Mouse (Mus musculus): ENCODE data around the gene Rspo1.
"Not testable (repeated sequence)": the region's sequence is repeated elsewhere in the genome, so short reads cannot be mapped to it uniquely, and the experiment has no call there.

Gene Rspo1

DNA sequence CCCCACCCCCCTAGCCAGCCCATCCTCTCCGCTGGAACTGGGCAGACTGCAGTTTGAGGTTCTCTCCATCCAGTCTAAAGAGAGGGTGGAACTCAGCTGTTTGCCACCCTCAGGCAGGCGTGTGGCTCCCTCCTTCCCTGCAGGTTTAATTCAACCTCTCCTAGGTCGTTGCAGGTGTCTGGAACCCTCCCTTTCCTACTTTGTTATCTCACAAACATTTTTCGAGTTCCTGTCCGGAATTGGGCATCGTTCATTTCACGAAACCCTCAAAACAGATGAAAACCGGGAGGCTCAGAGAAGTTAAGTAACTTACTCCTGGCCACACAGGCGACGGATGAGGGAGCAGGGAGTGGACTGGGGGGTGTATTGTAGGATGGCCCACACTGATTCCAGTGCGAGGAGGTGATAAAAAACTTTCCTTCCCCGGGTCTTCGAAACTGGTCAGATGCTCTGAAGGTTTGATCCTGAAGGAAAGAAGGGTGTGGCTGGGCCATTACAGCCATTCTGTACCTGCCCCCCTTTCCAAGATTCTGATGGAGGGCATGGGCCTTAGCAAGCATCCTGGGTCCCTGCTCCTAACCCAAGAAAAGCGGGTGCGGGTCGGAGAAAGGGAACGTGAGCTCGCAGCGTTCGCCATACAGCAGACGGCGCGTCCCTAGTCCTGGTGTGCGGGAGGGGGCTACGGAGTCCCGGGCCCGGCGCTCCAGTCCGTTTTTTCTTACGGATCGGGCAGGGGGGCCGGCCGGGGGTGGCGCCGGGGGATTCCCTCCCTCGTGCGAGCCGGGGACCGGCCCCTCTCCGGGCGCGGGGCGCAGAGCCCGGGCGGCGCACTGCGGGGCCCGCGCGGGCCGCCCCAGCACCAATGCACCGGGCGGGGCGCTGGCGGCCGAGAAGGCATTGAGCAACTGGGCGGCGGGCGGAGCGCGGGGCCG, at the start of gene Rspo1:
Rspo1 (plus strand) TSS at position 760 of the 932 bp plus-strand sequence.
- DNase-seq (ENCODE audit: low spot score), result no peak

DNA sequence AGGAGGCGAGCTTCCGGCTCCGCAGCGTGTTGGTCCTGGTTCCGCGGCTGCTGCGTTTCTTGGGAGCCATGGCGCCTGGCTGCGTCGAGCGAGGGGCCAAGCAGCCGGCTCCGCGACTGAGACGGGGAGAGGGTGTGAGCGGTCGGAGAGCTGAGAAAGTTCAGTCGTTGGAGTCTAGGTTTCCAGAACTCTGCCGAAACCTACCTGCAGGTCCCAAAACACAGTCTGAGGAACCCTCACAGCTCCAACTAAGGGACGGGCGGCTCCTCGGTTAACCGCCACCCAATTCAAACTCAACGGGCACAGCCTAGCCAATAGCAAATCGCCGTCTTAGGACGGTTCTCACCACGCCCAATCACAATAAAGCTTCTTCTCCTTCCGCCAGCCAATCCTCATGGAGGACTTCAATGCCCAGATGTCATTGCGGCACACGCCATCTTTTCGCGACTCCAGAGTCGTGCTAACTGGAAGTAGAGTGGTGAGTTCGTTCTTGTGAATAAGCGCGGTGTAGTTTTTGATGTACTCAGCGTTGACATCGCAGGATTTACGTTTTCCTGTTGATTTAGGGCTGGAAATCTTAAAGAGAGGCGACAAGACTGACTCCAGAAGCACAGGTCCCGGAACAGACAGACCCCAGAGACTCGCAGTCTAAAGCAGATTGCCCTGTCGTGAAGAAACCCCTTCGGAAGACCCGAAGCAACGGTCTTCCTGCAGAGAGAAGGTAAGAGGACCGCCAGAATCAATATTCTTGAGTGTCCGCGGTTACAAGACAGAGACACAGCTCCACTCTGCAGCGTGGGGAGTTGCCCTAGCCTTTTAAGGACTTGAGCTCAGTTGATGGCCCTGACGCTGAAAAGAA, 49.4 kb upstream of the Rspo1 start, which contains the start of gene 9930104L06Rik:
9930104L06Rik (plus strand) TSS at position 436 of the 859 bp plus-strand sequence.
- peak; percentile 94 for DNase-seq (ENCODE audit: low spot score)

DNA sequence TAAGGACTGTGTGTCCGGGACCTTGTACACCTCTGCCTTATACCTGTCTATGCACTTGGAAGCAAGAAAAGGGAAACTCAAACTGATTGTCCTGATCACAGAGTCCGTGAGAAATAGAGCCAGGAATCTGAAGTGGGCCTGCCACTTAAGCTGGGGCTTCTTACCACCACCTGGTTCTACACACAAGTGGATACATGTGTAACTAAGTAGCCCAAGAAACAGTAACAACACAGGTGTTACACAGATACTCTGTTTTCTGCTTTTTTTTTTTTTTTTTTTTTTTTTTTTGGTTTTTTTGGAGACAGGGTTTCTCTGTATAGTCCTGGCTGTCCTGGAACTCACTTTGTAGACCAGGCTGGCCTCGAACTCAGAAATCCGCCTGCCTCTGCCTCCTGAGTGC, 47.0 kb upstream of the Rspo1 start, which contains the start of gene Cdca8:
Cdca8 (minus strand) TSS at position 101 of the 400 bp plus-strand sequence.
- not testable (repeated sequence) for DNase-seq (ENCODE audit: low spot score)

DNA sequence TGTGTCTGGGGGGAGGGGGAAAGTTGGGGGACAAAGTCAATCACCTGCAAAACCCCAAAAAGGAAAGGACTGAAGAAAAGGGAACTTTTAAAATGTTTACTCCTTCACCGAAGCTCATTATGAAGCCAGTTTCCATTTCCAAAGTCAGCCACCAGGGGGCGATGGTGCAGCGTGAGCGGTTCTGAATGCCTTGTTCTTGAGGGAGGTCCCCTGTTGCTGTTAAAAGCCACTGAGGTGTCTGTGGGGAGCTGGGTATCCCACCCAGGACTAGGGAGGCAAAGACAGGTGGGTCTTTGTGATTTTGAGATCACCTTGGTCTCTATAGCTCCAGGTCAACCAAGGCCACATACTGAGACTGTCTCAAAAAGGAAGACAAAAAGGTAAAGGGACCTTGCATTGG, 43.2 kb upstream of the Rspo1 start:
- DNase-seq (ENCODE audit: low spot score), result peak; percentile 75

DNA sequence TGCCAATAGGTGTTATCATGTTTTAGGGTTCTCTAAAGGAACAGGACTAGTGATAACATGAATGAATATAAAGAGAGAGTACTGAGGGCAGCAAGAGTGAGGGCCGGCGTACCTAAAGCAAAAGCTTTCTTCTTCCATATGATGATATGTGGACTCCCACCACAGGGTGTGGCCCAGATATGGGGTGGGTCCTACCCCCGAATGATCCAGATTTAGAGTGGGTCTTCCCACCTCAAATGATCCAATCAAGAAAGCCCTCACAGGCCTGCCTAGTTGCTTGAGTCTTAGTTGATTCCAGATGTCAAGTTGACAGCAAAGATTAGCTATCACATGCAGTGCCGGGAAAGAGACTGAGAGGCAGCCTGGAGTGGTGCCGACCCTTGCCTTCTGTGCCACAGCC, 42.4 kb upstream of the Rspo1 start:
- no peak for DNase-seq (ENCODE audit: low spot score)

DNA sequence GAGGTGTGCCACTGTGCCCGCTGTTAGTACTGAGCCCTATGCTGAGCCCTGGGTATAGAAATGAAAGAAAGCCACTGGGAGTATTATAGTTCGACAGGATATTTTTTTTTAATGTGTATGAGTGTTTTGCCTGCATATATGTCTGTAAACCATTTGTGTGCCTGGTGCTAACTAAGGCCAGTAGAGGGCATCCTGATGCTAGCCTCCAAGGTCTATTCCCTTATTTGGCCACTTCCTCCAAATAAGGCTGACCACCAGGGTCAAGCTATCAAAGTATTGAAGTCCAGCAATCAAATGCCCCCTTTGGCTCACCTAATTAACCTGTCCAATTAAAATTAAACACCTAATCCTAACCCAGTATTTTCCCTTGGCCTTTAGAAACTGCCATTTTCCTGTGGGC, 41.3 kb upstream of the Rspo1 start:
- no peak for DNase-seq (ENCODE audit: low spot score)

DNA sequence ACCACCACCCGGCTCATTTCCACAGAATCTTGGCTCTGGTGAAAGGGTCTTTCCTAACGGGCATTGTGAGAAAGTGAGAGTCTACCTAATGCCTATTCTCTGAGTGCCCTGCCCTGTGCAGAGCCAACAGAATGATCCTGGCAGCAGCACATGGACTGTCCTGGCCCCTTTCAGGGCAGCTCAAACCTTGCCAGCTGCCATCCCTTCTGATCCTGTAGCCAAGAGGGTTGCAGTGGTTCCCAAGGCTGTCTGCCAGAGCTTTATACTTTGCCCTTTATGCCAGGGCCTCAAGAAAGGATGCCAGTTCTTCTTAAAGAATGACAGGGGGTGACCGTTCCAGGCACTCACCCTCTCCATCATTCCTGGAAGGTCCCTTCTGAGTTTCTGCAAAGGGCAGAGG, 36.7 kb upstream of the Rspo1 start:
- no peak for DNase-seq (ENCODE audit: low spot score)

DNA sequence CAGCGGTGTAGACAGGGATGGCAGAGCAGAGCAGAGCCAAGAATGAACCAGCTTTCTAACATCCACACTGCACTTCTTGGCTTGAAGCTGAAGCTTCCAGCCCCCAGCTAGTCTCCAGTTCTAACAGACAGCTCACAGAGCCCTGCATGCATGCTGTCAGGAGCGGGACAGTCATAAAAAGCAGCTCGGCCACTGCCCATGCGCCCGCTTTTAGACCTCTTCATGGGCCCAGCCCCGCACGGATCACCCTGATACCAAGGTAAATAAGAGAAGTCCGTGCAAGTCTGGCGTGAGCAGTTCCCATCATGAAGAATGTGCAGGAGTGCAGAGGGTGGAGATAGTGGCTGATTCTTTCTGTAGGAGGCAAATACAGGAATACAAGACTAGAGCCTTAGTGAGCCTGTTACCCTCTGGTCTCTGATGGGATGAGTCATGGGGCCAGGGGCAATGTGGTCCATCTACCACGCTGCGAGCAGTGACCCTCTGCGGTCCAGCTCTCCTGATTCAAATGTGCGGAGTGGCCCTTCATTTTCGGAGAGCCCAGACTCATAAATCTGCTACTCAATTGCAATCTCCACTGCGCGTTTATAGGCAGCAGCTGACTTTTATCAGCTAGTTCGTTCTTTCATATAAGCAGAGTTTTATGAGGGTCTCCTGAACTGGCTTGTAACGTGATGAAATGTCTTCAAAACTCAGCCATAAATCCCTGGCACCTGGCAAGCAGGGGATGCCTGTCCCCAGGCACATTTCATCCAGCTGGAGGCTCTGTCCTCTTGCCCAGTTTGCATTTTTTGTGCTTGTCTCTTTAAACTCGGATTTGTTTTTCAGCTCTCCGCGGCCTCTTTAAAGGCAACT, 35.8 kb upstream of the Rspo1 start:
- no peak for DNase-seq (ENCODE audit: low spot score)

DNA sequence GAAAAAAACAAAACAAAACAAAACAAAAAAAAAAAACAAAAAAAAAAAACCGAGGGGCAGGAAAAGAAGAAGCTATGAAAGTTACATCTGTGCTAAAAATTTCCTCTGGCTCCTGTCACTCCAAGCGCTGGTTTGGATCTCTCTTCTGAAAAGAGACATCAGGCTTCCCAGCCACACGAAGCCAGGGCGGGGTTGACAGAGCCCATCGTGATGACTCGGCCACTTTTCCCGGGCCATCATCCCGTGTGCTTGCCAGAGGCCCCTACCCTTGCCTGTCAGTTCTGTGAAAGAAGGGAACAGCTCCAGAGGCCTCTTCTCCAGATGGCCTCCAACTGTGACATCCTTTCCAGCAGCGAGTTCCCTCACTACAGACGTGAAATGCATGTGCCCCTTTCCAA, 35.2 kb upstream of the Rspo1 start:
- DNase-seq (ENCODE audit: low spot score), result no peak

DNA sequence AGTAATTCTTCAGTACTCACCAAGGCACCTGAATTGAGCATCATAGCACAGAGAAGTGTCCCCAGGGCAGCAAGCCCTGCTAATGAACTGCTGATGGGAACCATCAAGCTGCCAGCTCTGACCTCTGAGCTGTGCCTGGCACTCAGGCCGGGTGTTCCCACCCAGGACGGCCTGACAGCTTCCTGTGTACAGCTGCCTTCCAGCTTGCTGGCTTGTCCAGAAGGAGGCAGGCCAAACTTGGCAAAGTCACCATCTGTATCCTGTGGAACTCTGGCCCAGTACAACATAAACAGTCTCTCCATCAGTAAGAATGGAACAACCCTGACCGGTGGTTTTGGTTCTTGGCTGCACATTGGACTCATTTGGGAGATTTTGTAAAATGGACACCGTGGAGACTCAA, 32.7 kb upstream of the Rspo1 start:
- DNase-seq (ENCODE audit: low spot score), result no peak

DNA sequence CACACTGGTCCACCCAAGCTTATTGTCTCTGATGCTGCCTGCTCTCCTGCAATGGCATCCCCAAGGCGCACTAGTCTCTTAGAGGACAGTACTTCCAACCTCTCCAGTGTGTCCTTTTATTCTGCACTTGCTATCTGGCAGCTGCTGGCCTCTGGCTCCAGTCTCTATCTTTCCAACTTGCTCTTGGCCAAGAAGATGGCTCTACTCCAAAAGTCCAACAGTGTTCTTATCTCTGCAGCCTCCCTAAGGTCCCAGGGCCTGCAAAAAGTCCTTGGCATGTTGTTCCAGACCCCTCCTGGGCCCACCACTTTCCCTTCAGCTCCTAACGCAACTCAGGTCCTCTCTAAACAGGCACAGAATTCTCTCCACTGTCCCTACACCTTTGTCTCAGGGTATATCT, 28.9 kb upstream of the Rspo1 start:
- DNase-seq (ENCODE audit: low spot score), result no peak

DNA sequence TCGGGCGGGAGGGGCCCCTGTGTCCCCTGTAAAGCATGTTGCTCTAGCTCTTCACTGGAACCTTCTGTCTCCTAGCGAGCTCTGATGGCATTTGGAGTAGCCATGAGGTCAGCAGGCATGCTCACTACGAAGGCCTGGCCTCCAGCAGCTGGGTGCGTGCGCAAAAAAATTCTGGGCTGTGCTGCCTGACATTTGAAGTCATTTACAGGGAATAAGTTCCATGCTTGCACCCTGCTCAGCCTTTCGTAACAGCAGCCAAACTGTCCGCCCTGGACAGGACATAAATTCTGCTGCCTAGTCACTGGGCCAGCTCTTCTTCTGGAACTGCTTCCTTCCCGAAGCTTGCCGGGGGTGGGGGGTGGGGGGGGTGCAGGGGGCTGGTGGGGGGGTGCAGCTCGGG, 27.2 kb upstream of the Rspo1 start:
- no peak for DNase-seq (ENCODE audit: low spot score)

DNA sequence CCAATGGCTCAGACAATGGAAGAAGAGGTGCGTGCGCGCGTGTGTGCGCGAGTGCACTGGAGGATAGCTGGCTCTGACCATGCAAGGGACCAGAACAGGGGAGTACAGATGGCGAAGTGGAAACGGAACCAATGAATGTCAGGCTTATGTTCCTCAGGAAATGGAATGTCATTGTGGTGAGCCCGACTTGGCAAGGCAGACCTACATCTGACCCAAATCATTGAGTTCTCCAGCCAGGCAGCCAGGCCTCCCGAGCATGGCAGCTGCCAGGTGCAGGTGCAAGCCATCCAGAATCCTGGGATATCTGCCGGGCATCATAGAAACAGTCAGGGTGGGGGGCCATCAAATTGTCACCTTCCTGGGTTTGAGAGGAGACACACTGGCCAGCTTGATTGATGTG, 25.3 kb upstream of the Rspo1 start:
- no peak for DNase-seq (ENCODE audit: low spot score)

DNA sequence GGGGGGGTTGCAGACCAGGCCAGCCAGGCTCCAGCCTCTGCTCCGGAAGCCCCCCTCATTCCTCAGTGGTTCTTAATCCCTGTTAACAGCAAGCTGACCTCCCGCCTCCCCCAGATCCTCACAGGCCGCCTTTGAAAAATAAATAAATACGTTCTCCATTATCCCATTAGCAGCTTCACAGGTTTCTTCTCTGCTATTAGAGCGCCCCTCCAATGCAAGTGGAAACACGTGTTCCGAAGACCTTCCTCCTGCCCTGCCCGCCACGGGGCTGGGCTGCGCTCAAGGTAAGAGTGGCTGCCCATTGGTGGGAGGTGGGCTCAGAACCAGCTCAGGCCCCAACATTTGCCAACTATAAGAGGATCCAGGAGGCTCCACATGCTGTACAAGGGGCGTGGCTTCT, 23.7 kb upstream of the Rspo1 start:
- no peak for DNase-seq (ENCODE audit: low spot score)

DNA sequence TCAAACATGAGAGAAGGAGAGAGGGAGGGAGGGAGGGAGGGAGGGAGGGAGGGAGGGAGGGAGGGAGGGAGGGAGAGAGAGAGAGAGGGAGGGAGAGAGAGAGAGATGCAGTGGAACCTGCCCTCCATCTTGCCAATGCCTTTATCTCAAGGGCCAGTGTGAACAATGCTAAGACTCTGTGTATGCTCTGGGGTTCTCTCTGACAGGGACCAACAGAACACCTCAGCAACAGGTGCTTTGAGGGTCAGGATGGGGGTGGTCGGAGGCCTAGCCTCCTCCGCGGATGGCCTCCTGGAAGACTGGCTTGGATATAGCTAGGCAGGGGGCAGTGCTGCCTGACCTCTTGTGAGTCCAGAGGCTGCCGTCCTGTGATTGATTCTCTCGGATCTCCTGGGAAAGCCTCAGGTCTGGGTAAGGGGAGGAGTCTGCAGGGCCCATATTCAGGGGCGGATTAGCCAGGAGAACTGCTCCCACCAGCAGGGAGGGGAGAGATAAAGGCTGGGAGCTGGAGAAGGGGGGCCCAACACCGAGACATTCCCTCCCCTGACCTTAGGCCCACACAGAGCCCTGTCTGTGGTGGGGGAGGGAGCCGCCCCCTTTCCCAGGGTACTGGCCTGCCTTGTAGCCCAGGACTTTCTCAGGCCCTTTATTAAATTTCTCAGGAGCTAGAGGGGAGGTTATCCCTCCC, 21.2 kb upstream of the Rspo1 start:
- DNase-seq (ENCODE audit: low spot score), result no peak

DNA sequence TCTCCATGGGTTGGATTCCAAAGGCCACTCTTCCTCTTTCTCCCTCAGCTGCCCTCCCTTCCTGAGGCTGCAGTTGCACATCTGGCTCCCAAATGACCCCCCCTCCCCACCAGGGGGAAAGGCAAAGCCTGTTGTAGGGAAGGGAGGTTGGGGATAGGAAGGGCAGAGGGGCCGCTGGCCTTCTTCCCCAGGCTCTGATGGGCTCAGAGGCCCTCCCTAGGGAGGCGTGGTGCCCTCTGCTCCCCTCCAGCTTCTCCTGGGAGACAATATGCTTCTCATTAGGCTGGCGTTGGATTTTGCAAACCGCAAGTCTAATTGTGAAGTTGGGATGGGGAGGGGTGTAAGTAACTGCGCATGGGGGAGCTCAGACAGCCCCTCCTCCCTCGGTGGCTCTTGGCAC, 17.5 kb upstream of the Rspo1 start:
- no peak for DNase-seq (ENCODE audit: low spot score)

DNA sequence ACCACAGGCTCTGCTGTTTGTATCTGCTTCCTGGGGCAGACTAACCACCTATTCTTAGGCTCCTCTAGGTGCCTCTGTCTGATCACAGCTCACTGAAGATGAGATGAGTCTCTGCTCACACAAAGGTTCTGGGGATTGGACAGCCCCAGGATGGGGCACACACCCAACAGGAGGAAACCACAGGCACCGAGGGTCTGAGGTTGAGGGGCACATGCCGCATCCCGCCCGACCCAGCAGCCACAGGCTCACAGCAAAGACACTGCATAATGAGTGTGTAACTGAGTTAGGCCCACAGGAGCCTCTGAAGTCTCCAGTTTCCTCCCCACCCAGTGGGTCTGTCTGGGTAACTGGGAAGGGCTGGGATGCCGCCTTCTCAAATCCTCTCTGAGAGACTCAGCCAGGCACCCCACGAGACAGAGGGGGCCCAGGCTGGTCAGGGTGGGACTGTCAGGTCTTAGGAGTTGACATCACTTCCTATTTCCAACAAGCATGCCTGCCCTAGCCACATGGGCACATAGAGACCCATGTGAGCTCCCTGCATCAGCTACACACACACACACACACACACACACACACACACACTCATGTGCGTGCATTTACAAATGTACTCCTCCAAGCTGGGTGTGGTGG, 16.9 kb upstream of the Rspo1 start:
- no peak for DNase-seq (ENCODE audit: low spot score)

DNA sequence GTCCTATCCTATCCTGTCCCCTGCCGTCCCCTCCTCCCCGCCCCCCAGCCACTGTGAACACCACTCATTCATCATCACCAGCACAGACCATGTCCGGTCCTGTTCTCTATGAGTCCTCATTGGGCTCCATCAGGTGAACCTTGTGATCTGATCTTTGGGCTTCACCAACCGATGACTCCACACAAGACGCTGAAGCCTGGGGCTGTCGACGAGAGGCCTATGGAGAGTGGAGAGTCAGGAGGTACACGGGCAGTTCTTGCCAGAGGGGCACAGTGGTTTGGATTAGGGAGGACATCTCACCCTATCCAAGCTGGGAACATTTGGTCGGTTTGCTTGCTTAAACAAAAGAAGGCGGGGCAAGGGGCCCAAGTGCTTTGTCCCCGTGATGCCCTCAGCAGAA, 16.0 kb upstream of the Rspo1 start:
- DNase-seq (ENCODE audit: low spot score), result no peak

DNA sequence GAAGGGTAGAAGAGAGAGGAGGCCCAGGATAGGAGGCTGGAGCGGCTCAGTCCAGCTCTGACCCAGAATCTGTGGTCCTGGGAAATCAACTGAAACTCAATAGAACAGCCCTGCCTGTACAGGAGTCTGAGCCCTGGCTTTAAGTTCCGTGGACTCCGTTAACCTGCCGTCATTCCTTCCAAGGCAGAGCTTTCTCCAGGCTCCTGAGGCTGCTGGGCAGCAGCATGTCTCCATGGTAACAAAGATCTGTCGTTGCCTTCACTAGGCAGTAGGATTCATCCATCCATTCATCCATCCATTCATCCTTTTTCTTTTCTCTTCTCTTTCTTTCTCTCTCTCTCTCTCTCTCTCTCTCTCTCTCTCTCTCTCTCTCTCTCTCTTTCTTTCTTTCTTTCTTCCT, 15.6 kb upstream of the Rspo1 start:
- DNase-seq (ENCODE audit: low spot score), result no peak

DNA sequence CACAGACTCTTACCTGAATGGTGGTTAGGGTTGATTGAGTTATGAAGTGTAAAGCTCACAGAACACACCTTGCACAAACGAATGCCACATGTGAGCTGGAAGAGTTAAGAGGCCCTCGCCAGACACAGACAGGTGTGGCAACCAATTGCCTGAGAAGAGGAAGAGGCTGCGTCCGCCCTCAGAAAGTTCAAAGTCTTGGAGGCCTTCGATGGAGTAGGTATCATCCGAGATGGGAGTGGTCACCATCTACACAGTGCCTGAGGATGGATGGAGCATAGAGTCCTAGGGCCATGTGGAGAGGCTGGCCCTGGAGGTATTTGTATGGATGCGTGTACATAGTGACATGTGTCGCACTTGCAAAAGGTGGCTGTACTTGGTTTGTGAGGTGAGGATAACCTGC, 15.1 kb upstream of the Rspo1 start:
- DNase-seq (ENCODE audit: low spot score), result no peak

DNA sequence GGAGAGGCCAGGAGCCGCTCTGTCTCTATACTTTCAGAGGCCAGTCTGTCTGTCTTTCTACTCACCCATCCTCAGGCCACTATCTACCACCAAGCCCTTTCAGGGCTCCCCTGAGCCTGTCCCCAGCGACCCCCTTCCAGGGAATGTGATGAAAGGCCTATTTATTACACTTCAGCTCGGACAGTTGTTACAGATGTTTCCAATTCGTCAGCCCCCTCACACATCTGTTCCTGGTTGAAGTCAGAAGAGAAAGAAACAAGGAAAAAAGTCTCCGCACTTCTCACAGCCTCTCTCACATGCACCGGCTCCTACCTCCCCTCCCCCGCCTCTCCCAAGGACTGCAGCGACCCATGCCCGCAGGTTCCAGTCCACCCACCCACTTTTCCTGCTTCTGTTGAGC, 13.9 kb upstream of the Rspo1 start:
- no peak for DNase-seq (ENCODE audit: low spot score)
